Mouse (Mus musculus) embryonic facial prominence, embryonic 15.5 days (tissue): ENCODE measurements at regions not wholly inside any gene's neighbourhood (a gene's known extent, or its start where the extent isn't known, plus 50 kb on each side); places are given as distances from the start of the nearest gene placed in this dataset.
A peak's percentile ranks its signal among the peaks of the same experiment; 100 is the strongest.
"Not testable (repeated sequence)": the region's sequence is repeated elsewhere in the genome, so short reads cannot be mapped to it uniquely, and the experiment has no call there.

Experiments
- ATAC-seq: fragments of 200-750 bp; cut with Nextera tagmentation; 2 replicates; pipeline ENCODE4 v1.8.0; 2017; ENCODE audit warnings: low read depth, moderate TSS enrichment; ENCODE audit not compliant: insufficient number of reproducible peaks, low FRiP score, low TSS enrichment
- H3K27ac ChIP-seq: fragments of 300-500 bp; sonication (generic); replicated peaks from 2 replicates; pipeline ENCODE4 v1.5.1; 2015; ENCODE audit warnings: mild to moderate bottlenecking, inconsistent platforms
- H3K27me3 ChIP-seq: fragments of 300-500 bp; sonication (generic); 2 replicates; pipeline ENCODE4 v1.6.1; 2015; ENCODE audit warnings: inconsistent platforms
- H3K36me3 ChIP-seq: fragments of 300-500 bp; sonication (generic); 2 replicates; pipeline ENCODE4 v1.6.1; 2015; ENCODE audit warnings: mild to moderate bottlenecking, inconsistent platforms
- H3K4me1 ChIP-seq: fragments of 300-500 bp; sonication (generic); 2 replicates; pipeline ENCODE4 v1.6.1; 2015; ENCODE audit warnings: inconsistent platforms
- H3K4me2 ChIP-seq: fragments of 300-500 bp; sonication (generic); replicated peaks from 2 replicates; pipeline ENCODE4 v1.6.1; 2015; ENCODE audit warnings: mild to moderate bottlenecking, inconsistent platforms
- H3K4me3 ChIP-seq: fragments of 300-500 bp; sonication (generic); replicated peaks from 2 replicates; pipeline ENCODE4 v1.5.1; 2015; ENCODE audit warnings: mild to moderate bottlenecking, inconsistent platforms
- H3K9ac ChIP-seq: fragments of 300-500 bp; sonication (generic); 2 replicates; pipeline ENCODE4 v1.6.1; 2015; ENCODE audit warnings: inconsistent platforms
- H3K9me3 ChIP-seq: fragments of 300-500 bp; sonication (generic); replicated peaks from 2 replicates; pipeline ENCODE4 v1.6.1; 2016; ENCODE audit warnings: inconsistent platforms
- WGBS: fragments of 180-500 bp; shearing (Covaris S2); methylation state at CpG from one replicate; pipeline ENCODE4 v1.1.7; 2015; 5-methylcytosine and 5-hydroxymethylcytosine counted together

GRCm38 (mm10) chr6:140857118-140857746 lies 128.1 kb downstream of the Gm11077 start:
- no peak overlapping the region; the same call in 1 of the 2 replicates for H3K9ac ChIP-seq

GRCm38 (mm10) chr6:140869523-140869922 lies 140.4 kb downstream of the Gm11077 start:
- not testable (repeated sequence) for ATAC-seq, H3K9me3 ChIP-seq, H3K4me2 ChIP-seq, H3K9ac ChIP-seq, H3K36me3 ChIP-seq, H3K4me3 ChIP-seq, H3K27me3 ChIP-seq, H3K27ac ChIP-seq, H3K4me1 ChIP-seq
- WGBS: 90% methylated on average over 9 of the region's 16 CpGs

More at GRCm38 (mm10) chr6:140857118-140857746, 128.1 kb downstream of the Gm11077 start:
- H3K36me3 ChIP-seq: no peaks in the 10 kb centered on the region
- ATAC-seq: peak; percentile 69
- H3K4me1 ChIP-seq: peaks cover 29% of the 10 kb centered on the region
- H3K4me3 ChIP-seq: peak overlapping the region; percentile 35
- WGBS: 7% methylated on average over 18 of the region's 18 CpGs
- peak overlapping the region; percentile 71 for H3K27ac ChIP-seq
- no peaks in the 10 kb centered on the region for H3K9me3 ChIP-seq
- H3K4me2 ChIP-seq: peak overlapping the region; percentile 61
- no peaks in the 10 kb centered on the region for H3K27me3 ChIP-seq

GRCm38 (mm10) chr6:140874831-140875230 lies 145.7 kb downstream of the Gm11077 start:
- Histone ChIP-seq H3K4me2 (no peak overlapping the region), H3K27me3 (no peaks in the 10 kb centered on the region), H3K9me3 (no peaks in the 10 kb centered on the region), H3K4me3 (no peak overlapping the region), H3K9ac (no peak overlapping the region), H3K36me3 (no peaks in the 10 kb centered on the region), H3K27ac (no peak overlapping the region), H3K4me1 (no peaks in the 10 kb centered on the region)
- ATAC-seq: no peak
- WGBS: 73% methylated on average over 3 of the region's 3 CpGs

- Histone ChIP-seq H3K9me3 (no peaks in the 10 kb centered on the region), H3K4me3 (no peak overlapping the region), H3K4me2 (no peak overlapping the region), H3K36me3 (no peaks in the 10 kb centered on the region), H3K9ac (no peak overlapping the region), H3K27me3 (no peaks in the 10 kb centered on the region), H3K4me1 (no peaks in the 10 kb centered on the region), H3K27ac (no peak overlapping the region)
- no peak for ATAC-seq
Observed at GRCm38 (mm10) chr6:140883651-140884050, 154.6 kb downstream of the Gm11077 start.

- H3K36me3 ChIP-seq: no peaks in the 10 kb centered on the region
- no peak overlapping the region for H3K9ac ChIP-seq
- ATAC-seq: no peak
- no peaks in the 10 kb centered on the region for H3K27me3 ChIP-seq
- H3K4me2 ChIP-seq: no peak overlapping the region
- no peaks in the 10 kb centered on the region for H3K9me3 ChIP-seq
- WGBS: 74% methylated on average over 11 of the region's 11 CpGs
- no peak overlapping the region for H3K4me3 ChIP-seq
- no peaks in the 10 kb centered on the region for H3K4me1 ChIP-seq
- no peak overlapping the region for H3K27ac ChIP-seq
Observed at GRCm38 (mm10) chr6:140888610-140889009, 159.5 kb downstream of the Gm11077 start.

GRCm38 (mm10) chr6:140890060-140890459 lies 161.0 kb downstream of the Gm11077 start:
- H3K9ac ChIP-seq: no peak overlapping the region
- H3K27ac ChIP-seq: no peak overlapping the region
- no peak overlapping the region for H3K4me3 ChIP-seq
- ATAC-seq: no peak
- H3K4me1 ChIP-seq: peaks cover 8% of the 10 kb centered on the region
- H3K27me3 ChIP-seq: no peaks in the 10 kb centered on the region
- 64% methylated on average over 5 of the region's 5 CpGs for WGBS
- H3K36me3 ChIP-seq: no peaks in the 10 kb centered on the region
- H3K9me3 ChIP-seq: no peaks in the 10 kb centered on the region
- no peak overlapping the region for H3K4me2 ChIP-seq

GRCm38 (mm10) chr6:140890591-140890990 lies 161.5 kb downstream of the Gm11077 start:
- H3K4me1 ChIP-seq: peaks cover 12% of the 10 kb centered on the region
- 70% methylated on average over 2 of the region's 2 CpGs for WGBS
- ATAC-seq: no peak
- H3K4me2 ChIP-seq: no peak overlapping the region
- no peak overlapping the region for H3K4me3 ChIP-seq
- no peak overlapping the region for H3K9ac ChIP-seq
- no peak overlapping the region for H3K27ac ChIP-seq
- H3K9me3 ChIP-seq: no peaks in the 10 kb centered on the region
- no peaks in the 10 kb centered on the region for H3K27me3 ChIP-seq
- no peaks in the 10 kb centered on the region for H3K36me3 ChIP-seq

GRCm38 (mm10) chr6:140894467-140894866 lies 165.4 kb downstream of the Gm11077 start:
- ATAC-seq: no peak; the same call in 1 of the 2 replicates
- WGBS: 32% methylated on average over 11 of the region's 11 CpGs
- H3K27me3 ChIP-seq: no peaks in the 10 kb centered on the region
- H3K4me1 ChIP-seq: peaks cover 20% of the 10 kb centered on the region
- H3K4me2 ChIP-seq: no peak overlapping the region
- no peak overlapping the region for H3K9ac ChIP-seq
- H3K27ac ChIP-seq: no peak overlapping the region
- H3K36me3 ChIP-seq: no peaks in the 10 kb centered on the region
- H3K9me3 ChIP-seq: no peaks in the 10 kb centered on the region
- no peak overlapping the region for H3K4me3 ChIP-seq

- H3K36me3 ChIP-seq: no peaks in the 10 kb centered on the region
- H3K4me3 ChIP-seq: no peak overlapping the region
- WGBS: 55% methylated on average over 2 of the region's 2 CpGs
Observed at GRCm38 (mm10) chr6:140895441-140895840, 166.4 kb downstream of the Gm11077 start.

GRCm38 (mm10) chr6:140897111-140897510 lies 168.0 kb downstream of the Gm11077 start:
- WGBS: 20% methylated on average over 8 of the region's 8 CpGs
- peak overlapping the region; percentile 51; the same call in 1 of the 2 replicates for H3K27ac ChIP-seq
- H3K36me3 ChIP-seq: no peaks in the 10 kb centered on the region
- no peaks in the 10 kb centered on the region for H3K27me3 ChIP-seq
- no peak overlapping the region for H3K4me2 ChIP-seq
- H3K9ac ChIP-seq: no peak overlapping the region
- peaks cover 20% of the 10 kb centered on the region for H3K4me1 ChIP-seq
- H3K9me3 ChIP-seq: no peaks in the 10 kb centered on the region
- ATAC-seq: no peak
- no peak overlapping the region for H3K4me3 ChIP-seq

More at GRCm38 (mm10) chr6:140895441-140895840, 166.4 kb downstream of the Gm11077 start:
- no peak overlapping the region for H3K9ac ChIP-seq
- H3K4me2 ChIP-seq: no peak overlapping the region
- H3K4me1 ChIP-seq: peaks cover 20% of the 10 kb centered on the region
- H3K9me3 ChIP-seq: no peaks in the 10 kb centered on the region
- ATAC-seq: no peak
- no peaks in the 10 kb centered on the region for H3K27me3 ChIP-seq
- H3K27ac ChIP-seq: no peak overlapping the region

GRCm38 (mm10) chr6:140924319-140924981 lies 195.4 kb downstream of the Gm11077 start:
- no peak for ATAC-seq
- no peak overlapping the region for H3K27ac ChIP-seq
- WGBS: 52% methylated on average over 12 of the region's 12 CpGs

More at GRCm38 (mm10) chr6:140924319-140924981, 195.4 kb downstream of the Gm11077 start:
- no peak overlapping the region for H3K4me2 ChIP-seq
- no peaks in the 10 kb centered on the region for H3K27me3 ChIP-seq
- no peak overlapping the region for H3K9ac ChIP-seq
- H3K36me3 ChIP-seq: no peaks in the 10 kb centered on the region
- no peak overlapping the region for H3K4me3 ChIP-seq
- no peaks in the 10 kb centered on the region for H3K9me3 ChIP-seq
- H3K4me1 ChIP-seq: 0 out of 2 replicates have a peak, but pooled peaks cover 8% of the 10 kb centered on the region
